Mouse (Mus musculus): ENCODE results near the gene Scp2.

- no peak for TF ChIP-seq POLR2A (IDR thresholded peaks at IDR 0.05; ENCODE audit: control insufficient read depth, low read depth, low read length)
- TF ChIP-seq CTCF (IDR thresholded peaks at IDR 0.05; ENCODE audit: control insufficient read depth, insufficient read depth, insufficient replicate concordance, low read depth, low read length), result no peak
These were observed 85.0 kb downstream of the Scp2 start for GRCm38 (mm10) chr4:108059601-108060379.
